Mouse (Mus musculus) MEL (cell line): ENCODE data around the gene Slc2a1.

ENCODE experiments used
- CTCF ChIP-seq, 3 experiments: IDR thresholded peaks in 2 of 3; conservative IDR thresholded peaks in 1 of 3; 2 replicates each; pipeline ENCODE4 v1.5.1; 2011 to 2012; ENCODE audit warnings: low read length in 3 of 3, low read depth in 2 of 3, mild to moderate bottlenecking in 2 of 3, improper control_type of control experiment in 1 of 3, inconsistent platforms in 1 of 3, mixed read lengths in 1 of 3, moderate library complexity in 1 of 3; ENCODE audit not compliant: control insufficient read depth in 1 of 3, insufficient read depth in 1 of 3, poor library complexity in 1 of 3, severe bottlenecking in 1 of 3
- GATA1 ChIP-seq: IDR thresholded peaks from 2 replicates; pipeline ENCODE4 v1.6.1; 2011; ENCODE audit warnings: low read depth, low read length, improper control_type of control experiment
- MAFK ChIP-seq: IDR thresholded peaks from 2 replicates; pipeline ENCODE4 v1.6.1; 2011; ENCODE audit warnings: low read depth, mild to moderate bottlenecking, low read length, improper control_type of control experiment, borderline replicate concordance
- NELFE ChIP-seq: IDR thresholded peaks from 2 replicates; pipeline ENCODE4 v1.6.1; 2011; ENCODE audit warnings: low read depth, low read length, improper control_type of control experiment
- NRF1 ChIP-seq: IDR thresholded peaks from 2 replicates; pipeline ENCODE4 v1.6.1; 2014; ENCODE audit warnings: low read depth, mild to moderate bottlenecking, inconsistent platforms, low read length, improper control_type of control experiment, moderate library complexity; ENCODE audit not compliant: poor library complexity, insufficient read depth, severe bottlenecking
- POLR2A ChIP-seq, 2 experiments: IDR thresholded peaks; 2 replicates each; pipeline ENCODE4 v1.6.1; 2011 to 2012; ENCODE audit warnings: low read length in 2 of 2, mild to moderate bottlenecking in 2 of 2, control low read depth in 1 of 2, improper control_type of control experiment in 1 of 2, low read depth in 1 of 2, moderate library complexity in 1 of 2; ENCODE audit not compliant: control insufficient read depth in 1 of 2, insufficient read depth in 1 of 2, poor library complexity in 1 of 2

- TF ChIP-seq MAFK (no peak), POLR2A (IDR thresholded peaks at IDR 0.05; ENCODE audit: control insufficient read depth in 1 of 2, insufficient read depth in 1 of 2, low read depth in 1 of 2, low read length in 2 of 2, poor library complexity in 1 of 2) (no peak), CTCF (IDR thresholded peaks at IDR 0.05 in 2 of 3, conservative IDR thresholded peaks at IDR 0.05 in 1 of 3; ENCODE audit: control insufficient read depth in 1 of 3, insufficient read depth in 1 of 3, low read depth in 2 of 3, low read length in 3 of 3, poor library complexity in 1 of 3, severe bottlenecking in 1 of 3) (no peak), NELFE (no peak), NRF1 (no peak), GATA1 (no peak)
Measured at GRCm38 (mm10) chr4:119088424-119088823, 20.1 kb upstream of the Slc2a1 start.
